Mouse (Mus musculus) right cerebral cortex, postnatal 25 days (tissue): Measurements from ENCODE around the gene Angel1.
A peak's percentile ranks its signal among the peaks of the same experiment; 100 is the strongest.

Experiments
- DNase-seq: peaks from one replicate; pipeline ENCODE4 v3.0.0; 2022

The Angel1 gene

DNA sequence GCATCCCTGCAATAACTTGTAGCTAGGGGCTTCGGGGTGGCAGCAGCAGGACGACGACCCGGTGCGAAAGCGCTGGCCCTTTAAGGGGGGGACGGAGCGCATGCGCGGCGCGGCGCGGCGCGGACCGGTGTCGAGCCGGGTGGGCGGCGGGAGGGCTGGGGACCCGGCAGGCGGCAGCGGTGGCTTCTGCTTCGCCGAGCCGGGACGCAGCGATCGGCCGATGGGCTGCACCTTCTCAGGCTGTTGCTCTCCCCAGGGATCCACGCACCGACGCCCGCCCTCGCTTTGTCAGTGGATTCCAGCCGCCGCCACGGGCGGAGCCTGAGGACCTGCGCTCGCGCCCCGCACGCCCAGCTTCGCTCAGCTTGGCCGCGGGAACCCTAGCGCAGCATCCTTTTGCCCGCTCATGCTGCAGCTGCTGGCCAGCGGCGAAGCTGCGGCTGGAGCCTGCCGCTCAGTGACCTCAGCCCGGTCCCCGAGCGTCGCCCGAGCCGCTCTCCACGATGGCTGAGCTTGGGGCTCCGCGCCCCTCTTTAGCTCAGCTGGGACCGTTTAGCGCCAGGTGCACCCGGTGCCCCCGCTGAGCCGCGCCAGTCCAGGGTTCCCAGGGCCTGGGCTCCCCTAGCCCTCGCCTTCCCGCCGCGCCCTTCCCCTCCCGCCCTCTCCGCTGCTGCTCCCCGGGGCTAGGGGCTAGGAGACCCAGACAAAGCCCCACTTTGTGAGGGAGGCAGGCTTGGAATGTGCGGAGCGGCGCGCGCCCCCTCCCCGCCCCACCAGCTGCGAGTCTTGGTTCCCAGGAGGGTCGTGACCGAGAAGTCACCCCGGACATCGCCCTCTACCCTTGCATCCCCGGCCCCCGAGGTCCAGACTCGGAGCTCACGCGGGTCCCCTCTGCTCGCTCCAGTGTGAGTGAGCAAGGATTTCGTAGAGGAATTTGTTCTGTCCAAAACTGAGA, 47.4 kb downstream of the Angel1 start, which contains the start of gene Vash1:
Vash1 (plus strand) TSS at position 110 of the 955 bp plus-strand sequence.
- DNase-seq: peak; percentile 82

DNA sequence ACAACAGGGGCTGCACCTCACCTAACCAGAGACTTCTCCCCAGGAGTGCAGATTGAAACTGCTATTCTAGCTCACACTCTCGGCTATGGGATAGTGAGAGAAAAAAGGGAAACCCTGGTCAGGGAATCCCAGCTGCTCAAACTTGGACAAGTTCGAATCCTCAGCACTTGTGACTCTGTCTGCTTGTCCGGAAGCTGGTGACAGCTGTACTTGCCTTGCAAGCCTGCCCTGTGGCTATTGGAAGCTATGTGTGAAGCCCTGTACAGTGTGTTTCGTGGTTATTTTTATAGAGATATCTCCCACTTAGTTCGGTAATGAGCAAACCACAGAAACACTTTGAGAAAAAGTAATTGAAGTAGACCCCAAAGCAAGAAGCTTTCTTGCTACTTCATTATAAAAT, 53.8 kb downstream of the Angel1 start:
- DNase-seq: no peak

DNA sequence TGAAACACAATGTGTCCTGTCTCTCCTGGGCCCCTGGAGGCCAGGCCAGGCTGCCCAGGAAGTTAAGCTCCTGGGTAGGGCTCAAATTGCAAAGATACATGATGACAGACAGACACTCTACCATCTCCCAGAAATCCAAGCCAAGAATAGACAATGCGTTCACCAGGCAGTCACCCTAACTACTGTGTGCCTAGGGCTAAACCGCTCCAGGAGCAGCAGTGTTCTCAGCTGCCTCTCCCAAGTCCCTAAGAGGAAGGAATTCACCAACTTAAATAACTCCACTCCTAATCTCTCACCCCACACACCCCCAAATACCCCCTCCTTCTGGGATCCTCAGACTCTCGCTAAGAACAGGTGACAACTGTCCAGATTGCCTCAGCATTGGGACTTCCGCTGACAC, 54.2 kb downstream of the Angel1 start:
- DNase-seq: no peak

DNA sequence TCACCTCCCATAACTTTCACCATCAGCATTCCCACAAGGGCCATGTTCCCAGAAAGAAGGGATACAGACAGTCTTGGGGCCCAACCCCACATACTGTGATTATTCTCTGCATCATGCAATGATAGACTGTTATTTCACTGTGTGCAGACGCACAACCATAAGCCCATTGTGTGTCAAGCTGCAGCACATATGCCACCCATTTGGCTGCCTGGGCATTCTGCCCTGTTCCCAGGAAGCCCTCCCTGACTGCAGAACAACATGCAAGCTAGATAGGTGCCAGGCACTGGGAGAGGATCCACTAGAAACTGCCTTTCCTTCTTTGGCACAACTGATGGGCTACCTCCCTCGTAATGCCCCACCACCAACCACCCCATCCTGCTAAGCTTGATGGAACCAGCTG, 57.9 kb downstream of the Angel1 start:
- DNase-seq: no peak

DNA sequence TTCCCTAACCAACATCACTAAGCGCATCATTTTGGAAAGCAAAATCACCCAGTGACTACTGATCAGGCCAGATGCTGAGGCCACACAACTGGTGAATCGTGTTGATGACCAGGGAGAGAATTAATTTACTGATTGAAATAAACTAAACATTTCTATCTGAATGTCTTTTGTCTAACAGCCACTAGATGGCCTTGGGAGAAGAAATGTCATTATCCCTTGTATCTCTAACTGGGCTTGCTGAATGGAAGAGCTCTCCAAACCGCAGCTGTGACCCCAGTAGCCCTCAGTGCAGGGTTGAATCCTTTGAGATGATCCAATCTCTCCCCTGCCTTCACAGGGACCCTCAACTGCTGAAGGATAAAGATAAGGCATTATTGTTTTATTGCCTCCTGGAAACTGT, 60.6 kb downstream of the Angel1 start:
- DNase-seq: no peak

DNA sequence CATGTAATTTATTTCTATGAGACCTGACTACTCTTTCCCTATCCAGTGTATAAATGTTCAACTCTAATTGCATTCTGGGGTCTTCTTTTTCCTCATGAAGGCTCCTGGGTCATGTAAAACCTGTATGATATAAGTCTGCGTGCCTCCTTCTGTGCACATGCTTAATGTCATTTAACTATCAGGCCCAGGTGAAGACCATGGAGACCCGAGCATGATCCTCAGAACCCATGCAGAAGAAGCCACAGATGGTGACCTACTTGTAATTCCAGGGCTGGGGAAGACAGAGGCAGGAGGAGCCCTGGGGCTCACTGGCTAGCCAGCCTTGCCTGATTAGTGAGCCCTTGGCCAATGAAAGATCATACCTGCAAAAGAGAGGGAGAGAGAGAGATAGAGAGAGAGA, 65.8 kb downstream of the Angel1 start:
- DNase-seq: no peak

DNA sequence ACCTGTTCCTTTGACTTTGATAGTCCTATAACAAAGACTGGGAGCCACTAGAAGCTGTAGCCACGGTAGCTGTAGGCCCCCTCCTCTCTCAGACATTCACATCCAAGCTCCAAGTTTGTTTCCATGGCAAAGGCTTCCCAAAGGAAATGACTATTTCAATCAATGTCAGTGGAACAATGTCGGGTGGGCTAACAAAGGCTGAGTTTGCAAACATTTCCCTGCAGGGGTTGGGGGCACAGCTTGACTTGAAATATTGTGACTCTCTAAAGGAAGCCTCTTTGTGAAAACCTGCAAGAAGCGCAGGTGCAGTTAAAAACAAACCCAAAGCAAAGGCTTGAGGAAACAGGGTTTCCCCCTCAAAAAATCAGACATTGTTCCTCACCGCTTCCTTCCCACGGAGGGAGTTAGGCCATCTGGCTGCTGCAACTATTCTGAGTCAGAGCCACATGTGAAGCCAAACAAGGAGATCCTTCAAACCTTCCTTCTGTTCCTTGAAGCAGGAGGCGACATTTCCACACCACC, 66.8 kb downstream of the Angel1 start:
- peak; percentile 70 for DNase-seq

DNA sequence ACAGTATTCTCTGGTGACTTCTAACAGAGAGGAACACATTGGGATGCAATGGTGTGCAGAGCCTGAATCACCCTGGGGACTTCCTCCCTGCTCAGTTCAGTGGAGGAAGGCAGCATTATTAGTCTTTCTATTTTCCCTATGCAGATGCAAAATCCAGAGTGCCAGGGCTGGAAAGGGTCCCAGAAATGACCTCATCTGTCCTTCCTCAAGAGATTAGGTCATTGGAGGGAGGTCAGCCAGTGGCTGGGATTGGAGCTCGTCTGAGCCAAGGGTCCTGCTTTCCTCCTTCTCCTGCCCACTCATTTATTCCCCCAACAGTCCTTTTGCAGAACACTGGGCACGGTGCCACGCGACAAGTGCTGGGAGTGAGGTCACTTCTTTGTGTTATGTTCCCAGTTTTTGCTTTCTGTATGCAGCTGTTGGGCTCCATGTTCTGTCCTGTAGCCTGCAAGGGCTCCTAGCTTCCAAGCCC, 73.7 kb downstream of the Angel1 start:
- peak; percentile 53 for DNase-seq

DNA sequence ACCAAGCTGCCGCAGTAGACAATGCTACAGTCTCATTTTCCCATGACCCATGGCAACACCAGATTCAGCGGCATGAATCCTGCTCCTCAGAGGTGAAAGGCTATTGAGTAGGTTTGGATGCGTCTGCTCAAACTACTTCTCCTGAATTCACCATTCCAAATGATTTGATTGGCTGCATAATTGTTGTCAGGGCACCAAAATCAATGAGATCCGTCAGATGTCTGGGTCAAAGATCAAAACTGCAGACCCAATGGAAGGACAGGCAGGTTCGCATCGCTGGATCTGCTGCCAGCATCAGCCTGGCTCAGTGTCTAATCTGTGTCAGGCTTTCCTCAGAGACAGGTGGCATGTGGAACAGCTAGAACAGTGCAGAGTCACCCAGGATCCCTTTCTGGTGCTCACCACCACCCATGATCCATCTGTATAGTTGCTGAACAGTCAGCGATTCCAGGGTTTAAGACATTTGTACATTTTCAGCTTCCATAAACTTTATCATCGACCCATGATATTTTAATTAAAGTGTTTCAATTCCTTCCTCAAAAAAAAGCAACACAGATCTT, 74.9 kb downstream of the Angel1 start:
- no peak for DNase-seq
